Mouse (Mus musculus): ENCODE data around the gene Sgcb. TPM values are rescaled to one million over a fixed set of nuclear protein-coding genes. Genes with fewer than 3 reads are reported as not detected.

The Sgcb gene
- polyA plus RNA-seq, 1 experiment from 2014 or later: 20.7 TPM

DNA sequence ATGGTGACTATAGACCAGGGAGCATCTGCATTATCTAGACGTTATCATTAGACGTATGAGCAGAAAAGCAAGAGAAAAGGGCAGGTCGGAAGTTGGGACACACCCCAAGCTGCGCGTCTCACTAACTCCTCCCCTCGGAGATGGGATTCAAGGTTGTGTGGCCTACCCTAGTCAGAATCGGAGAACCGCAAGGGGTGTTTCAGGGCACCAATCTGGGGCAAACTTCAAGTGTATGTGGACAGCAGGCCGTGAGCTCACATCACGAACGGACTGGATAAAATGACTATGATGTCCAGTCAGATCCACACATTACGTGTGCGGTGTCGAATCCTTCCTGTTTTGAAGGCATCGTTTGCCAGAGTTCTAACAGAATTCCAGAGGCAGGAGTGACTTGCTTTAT, 19.6 kb downstream of the Sgcb start:
- no peak overlapping the region for H3K9ac ChIP-seq (ENCODE audit: low read length)
- WGBS: 79% methylated on average over 15 of the region's 15 CpGs
- H3K4me2 ChIP-seq (ENCODE audit: low read length): no peak overlapping the region

GRCm38 (mm10) chr5:73627559-73627958, 20.0 kb downstream of the Sgcb start:
- no peaks in the 10 kb centered on the region for H3K9me3 ChIP-seq (ENCODE audit: control insufficient read depth, low read length)
- H3K27me3 ChIP-seq (replicated peaks; ENCODE audit: control insufficient read depth, insufficient read depth, low read length): no peaks in the 10 kb centered on the region
- H3K4me1 ChIP-seq (replicated peaks; ENCODE audit: control insufficient read depth, insufficient read depth, low read length): no peaks in the 10 kb centered on the region
- WGBS: 60% methylated on average over 4 of the region's 4 CpGs
- no peak overlapping the region for H3K4me3 ChIP-seq (ENCODE audit: low read depth, low read length)
- H3K27ac ChIP-seq (ENCODE audit: low read depth): no peak overlapping the region
- no peak overlapping the region for H3K4me2 ChIP-seq (ENCODE audit: low read length)
- ATAC-seq (replicated peaks; ENCODE audit: low FRiP score, low TSS enrichment, low read depth) (no peak), DNase-seq (ENCODE audit: low spot score) (no peak)
- no peak overlapping the region for H3K9ac ChIP-seq (ENCODE audit: low read length)
- H3K36me3 ChIP-seq (ENCODE audit: control insufficient read depth, insufficient read depth, low read length): no peaks in the 10 kb centered on the region

More for the DNA sequence above, 19.6 kb downstream of the Sgcb start:
- no peak for ATAC-seq (replicated peaks; ENCODE audit: low FRiP score, low TSS enrichment, low read depth)
- H3K27ac ChIP-seq (ENCODE audit: low read depth): no peak overlapping the region
- no peaks in the 10 kb centered on the region for H3K4me1 ChIP-seq (replicated peaks; ENCODE audit: control insufficient read depth, insufficient read depth, low read length)
- no peaks in the 10 kb centered on the region for H3K27me3 ChIP-seq (replicated peaks; ENCODE audit: control insufficient read depth, insufficient read depth, low read length)
- no peak overlapping the region for H3K4me3 ChIP-seq (ENCODE audit: low read depth, low read length)
- no peaks in the 10 kb centered on the region for H3K36me3 ChIP-seq (ENCODE audit: control insufficient read depth, insufficient read depth, low read length)
- H3K9me3 ChIP-seq (ENCODE audit: control insufficient read depth, low read length): no peaks in the 10 kb centered on the region
- no peak for DNase-seq (ENCODE audit: low spot score)

GRCm38 (mm10) chr5:73626842-73627241, 20.7 kb downstream of the Sgcb start:
- H3K9ac ChIP-seq (ENCODE audit: low read length): no peak overlapping the region
- H3K27ac ChIP-seq (ENCODE audit: low read depth): no peak overlapping the region
- no peaks in the 10 kb centered on the region for H3K27me3 ChIP-seq (replicated peaks; ENCODE audit: control insufficient read depth, insufficient read depth, low read length)
- no peaks in the 10 kb centered on the region for H3K4me1 ChIP-seq (replicated peaks; ENCODE audit: control insufficient read depth, insufficient read depth, low read length)
- no peak overlapping the region for H3K4me3 ChIP-seq (ENCODE audit: low read depth, low read length)
- no peak for DNase-seq (ENCODE audit: low spot score)
- 86% methylated on average over 7 of the region's 7 CpGs for WGBS
- H3K4me2 ChIP-seq (ENCODE audit: low read length): no peak overlapping the region
- no peaks in the 10 kb centered on the region for H3K9me3 ChIP-seq (ENCODE audit: control insufficient read depth, low read length)
- no peak for ATAC-seq (replicated peaks; ENCODE audit: low FRiP score, low TSS enrichment, low read depth)
- no peaks in the 10 kb centered on the region for H3K36me3 ChIP-seq (ENCODE audit: control insufficient read depth, insufficient read depth, low read length)

- Histone ChIP-seq H3K27me3 (replicated peaks; ENCODE audit: control insufficient read depth, insufficient read depth, low read length) (no peaks in the 10 kb centered on the region), H3K36me3 (ENCODE audit: control insufficient read depth, insufficient read depth, low read length) (no peaks in the 10 kb centered on the region), H3K9ac (ENCODE audit: low read length) (no peak overlapping the region), H3K27ac (ENCODE audit: low read depth) (no peak overlapping the region), H3K4me2 (ENCODE audit: low read length) (no peak overlapping the region), H3K4me3 (ENCODE audit: low read depth, low read length) (no peak overlapping the region), H3K9me3 (ENCODE audit: control insufficient read depth, low read length) (no peaks in the 10 kb centered on the region), H3K4me1 (replicated peaks; ENCODE audit: control insufficient read depth, insufficient read depth, low read length) (no peaks in the 10 kb centered on the region)
- ATAC-seq (replicated peaks; ENCODE audit: low FRiP score, low TSS enrichment, low read depth): no peak
- WGBS: 76% methylated on average over 1 of the region's 1 CpGs
- DNase-seq (ENCODE audit: low spot score): no peak
These were observed 22.1 kb downstream of the Sgcb start for GRCm38 (mm10) chr5:73625505-73625904.

GRCm38 (mm10) chr5:73618969-73619368, 28.6 kb downstream of the Sgcb start:
- no peak overlapping the region for H3K9ac ChIP-seq (ENCODE audit: low read length)
- no peak for DNase-seq (ENCODE audit: low spot score)
- H3K36me3 ChIP-seq (ENCODE audit: control insufficient read depth, insufficient read depth, low read length): no peaks in the 10 kb centered on the region
- no peaks in the 10 kb centered on the region for H3K9me3 ChIP-seq (ENCODE audit: control insufficient read depth, low read length)
- H3K27ac ChIP-seq (ENCODE audit: low read depth): no peak overlapping the region
- H3K4me1 ChIP-seq (replicated peaks; ENCODE audit: control insufficient read depth, insufficient read depth, low read length): no peaks in the 10 kb centered on the region
- 79% methylated on average over 1 of the region's 1 CpGs for WGBS
- no peak overlapping the region for H3K4me3 ChIP-seq (ENCODE audit: low read depth, low read length)
- ATAC-seq (replicated peaks; ENCODE audit: low FRiP score, low TSS enrichment, low read depth): no peak
- no peak overlapping the region for H3K4me2 ChIP-seq (ENCODE audit: low read length)
- no peaks in the 10 kb centered on the region for H3K27me3 ChIP-seq (replicated peaks; ENCODE audit: control insufficient read depth, insufficient read depth, low read length)

DNA sequence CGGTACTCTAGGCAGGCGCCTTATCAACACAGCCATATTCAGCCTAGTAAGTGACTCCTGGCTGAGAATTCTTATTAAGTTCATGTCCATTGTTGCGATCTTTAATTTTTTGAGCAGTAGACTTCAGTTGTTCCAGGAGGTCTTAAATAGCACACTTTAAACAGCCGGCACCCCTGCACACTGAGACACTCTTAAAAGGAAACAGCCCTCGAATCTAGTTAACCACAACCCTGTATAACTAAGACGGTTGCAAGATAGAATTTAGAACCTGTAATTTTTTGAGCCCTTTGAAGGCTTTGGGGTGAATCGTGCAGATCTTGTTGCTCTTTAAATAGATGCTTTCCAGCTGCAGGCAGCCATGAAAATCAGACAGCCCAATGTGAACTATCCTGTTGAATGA, 32.4 kb downstream of the Sgcb start:
- ATAC-seq (replicated peaks; ENCODE audit: low FRiP score, low TSS enrichment, low read depth): no peak
- H3K4me2 ChIP-seq (ENCODE audit: low read length): no peak overlapping the region
- no peak overlapping the region for H3K4me3 ChIP-seq (ENCODE audit: low read depth, low read length)
- no peaks in the 10 kb centered on the region for H3K36me3 ChIP-seq (ENCODE audit: control insufficient read depth, insufficient read depth, low read length)
- H3K4me1 ChIP-seq (replicated peaks; ENCODE audit: control insufficient read depth, insufficient read depth, low read length): no peaks in the 10 kb centered on the region
- no peak overlapping the region for H3K27ac ChIP-seq (ENCODE audit: low read depth)
- no peak for DNase-seq (ENCODE audit: low spot score)
- no peaks in the 10 kb centered on the region for H3K27me3 ChIP-seq (replicated peaks; ENCODE audit: control insufficient read depth, insufficient read depth, low read length)
- no peaks in the 10 kb centered on the region for H3K9me3 ChIP-seq (ENCODE audit: control insufficient read depth, low read length)
- no peak overlapping the region for H3K9ac ChIP-seq (ENCODE audit: low read length)
- WGBS: 74% methylated on average over 7 of the region's 7 CpGs

DNA sequence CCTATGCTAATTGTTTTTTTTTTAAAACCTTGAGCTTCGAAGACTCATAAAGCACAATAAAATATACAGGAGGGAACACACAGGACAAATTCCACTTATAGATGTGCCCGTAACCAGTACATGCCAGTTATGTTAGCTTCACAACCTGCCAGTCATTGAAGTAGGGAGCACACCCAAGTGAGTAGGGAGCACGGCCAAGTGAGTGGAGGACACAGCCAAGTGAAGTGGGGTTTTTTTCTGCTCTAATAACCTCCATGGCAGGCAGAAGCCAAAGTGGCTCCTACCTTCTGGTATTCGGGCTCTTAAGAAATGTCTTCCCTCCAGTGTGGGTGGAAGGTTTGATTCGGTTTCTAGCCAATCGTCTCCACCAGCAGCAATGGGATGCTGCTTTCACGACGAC, 34.3 kb downstream of the Sgcb start:
- H3K4me2 ChIP-seq (ENCODE audit: low read length): no peak overlapping the region
- DNase-seq (ENCODE audit: low spot score) (no peak), ATAC-seq (replicated peaks; ENCODE audit: low FRiP score, low TSS enrichment, low read depth) (no peak)
- no peaks in the 10 kb centered on the region for H3K27me3 ChIP-seq (replicated peaks; ENCODE audit: control insufficient read depth, insufficient read depth, low read length)
- H3K9me3 ChIP-seq (ENCODE audit: control insufficient read depth, low read length): peaks cover 3% of the 10 kb centered on the region; the same call in 1 of the 2 replicates
- 88% methylated on average over 8 of the region's 8 CpGs for WGBS
- H3K36me3 ChIP-seq (ENCODE audit: control insufficient read depth, insufficient read depth, low read length): no peaks in the 10 kb centered on the region
- no peak overlapping the region for H3K27ac ChIP-seq (ENCODE audit: low read depth)
- no peak overlapping the region for H3K9ac ChIP-seq (ENCODE audit: low read length)
- H3K4me3 ChIP-seq (ENCODE audit: low read depth, low read length): no peak overlapping the region
- H3K4me1 ChIP-seq (replicated peaks; ENCODE audit: control insufficient read depth, insufficient read depth, low read length): no peaks in the 10 kb centered on the region

DNA sequence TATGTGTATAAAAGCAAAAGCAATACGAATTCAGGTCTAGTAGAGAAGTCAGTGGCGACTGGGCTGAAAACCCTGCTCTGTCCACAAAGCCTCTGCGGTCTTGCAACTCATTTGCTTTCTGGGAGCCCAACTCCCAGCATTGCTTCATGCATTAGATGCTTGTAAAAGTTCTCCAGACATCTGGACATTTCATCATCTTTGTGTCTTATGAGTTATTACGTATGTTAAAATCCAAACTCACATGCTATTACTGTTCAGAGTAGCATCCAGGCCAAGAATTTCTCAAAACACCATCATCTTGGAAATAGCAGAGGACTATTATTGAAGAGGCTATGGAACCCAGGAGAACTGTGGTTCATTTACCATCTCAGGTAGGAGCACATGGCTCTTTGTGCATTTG, 36.5 kb downstream of the Sgcb start:
- no peak for ATAC-seq (replicated peaks; ENCODE audit: low FRiP score, low TSS enrichment, low read depth)
- DNase-seq (ENCODE audit: low spot score): no peak
- H3K4me3 ChIP-seq (ENCODE audit: low read depth, low read length): no peak overlapping the region
- H3K9ac ChIP-seq (ENCODE audit: low read length): no peak overlapping the region
- no peak overlapping the region for H3K4me2 ChIP-seq (ENCODE audit: low read length)
- no peaks in the 10 kb centered on the region for H3K27me3 ChIP-seq (replicated peaks; ENCODE audit: control insufficient read depth, insufficient read depth, low read length)
- H3K36me3 ChIP-seq (ENCODE audit: control insufficient read depth, insufficient read depth, low read length): no peaks in the 10 kb centered on the region
- H3K27ac ChIP-seq (ENCODE audit: low read depth): no peak overlapping the region
- WGBS: 94% methylated on average over 4 of the region's 4 CpGs
- H3K9me3 ChIP-seq (ENCODE audit: control insufficient read depth, low read length): peaks cover 3% of the 10 kb centered on the region; the same call in 1 of the 2 replicates
- no peaks in the 10 kb centered on the region for H3K4me1 ChIP-seq (replicated peaks; ENCODE audit: control insufficient read depth, insufficient read depth, low read length)

GRCm38 (mm10) chr5:73604964-73605363, 42.6 kb downstream of the Sgcb start:
- Histone ChIP-seq H3K9me3 (ENCODE audit: control insufficient read depth, low read length) (peaks cover 2% of the 10 kb centered on the region; the same call in 1 of the 2 replicates), H3K9ac (ENCODE audit: low read length) (no peak overlapping the region), H3K4me3 (ENCODE audit: low read depth, low read length) (no peak overlapping the region), H3K36me3 (ENCODE audit: control insufficient read depth, insufficient read depth, low read length) (no peaks in the 10 kb centered on the region), H3K4me2 (ENCODE audit: low read length) (no peak overlapping the region), H3K27ac (ENCODE audit: low read depth) (no peak overlapping the region), H3K4me1 (replicated peaks; ENCODE audit: control insufficient read depth, insufficient read depth, low read length) (no peaks in the 10 kb centered on the region), H3K27me3 (replicated peaks; ENCODE audit: control insufficient read depth, insufficient read depth, low read length) (no peaks in the 10 kb centered on the region)
- ATAC-seq (replicated peaks; ENCODE audit: low FRiP score, low TSS enrichment, low read depth) (no peak), DNase-seq (ENCODE audit: low spot score) (no peak)
- WGBS: 82% methylated on average over 6 of the region's 6 CpGs
